Mouse (Mus musculus) heart, embryonic 14.5 days (tissue): ENCODE measurements around the gene Pofut2. TPM values are rescaled to one million over a fixed set of nuclear protein-coding genes. Genes with fewer than 3 reads are reported as not detected.
A peak's percentile ranks its signal among the peaks of the same experiment; 100 is the strongest.

Source experiments
- ATAC-seq: fragments of 200-750 bp; cut with Nextera tagmentation; 2 replicates; pipeline ENCODE4 v1.8.0; 2017; ENCODE audit warnings: low read depth, moderate TSS enrichment; ENCODE audit not compliant: insufficient number of reproducible peaks, insufficient read depth, low FRiP score
- H3K27ac ChIP-seq, 2 experiments: fragments of 200-500 bp in 1 of 2; fragments of 300-500 bp in 1 of 2; sonication (generic) in 1 of 2; replicated peaks in 1 of 2; 2 replicates each; pipeline ENCODE4 v1.5.1; 2012 to 2014; ENCODE audit warnings: low read depth in 2 of 2, low read length in 2 of 2, control low read depth in 1 of 2, mild to moderate bottlenecking in 1 of 2, mixed read lengths in 1 of 2; ENCODE audit not compliant: control insufficient read depth in 1 of 2, insufficient read depth in 1 of 2
- H3K27me3 ChIP-seq: fragments of 300-500 bp; sonication (generic); 2 replicates; pipeline ENCODE4 v1.6.1; 2014; ENCODE audit warnings: mild to moderate bottlenecking, low read length, control low read depth; ENCODE audit not compliant: control insufficient read depth, insufficient read depth
- H3K36me3 ChIP-seq: fragments of 300-500 bp; sonication (generic); 2 replicates; pipeline ENCODE4 v1.6.1; 2014; ENCODE audit warnings: mild to moderate bottlenecking, control low read depth, low read length, mixed read lengths; ENCODE audit not compliant: control insufficient read depth, insufficient read depth
- H3K4me1 ChIP-seq, 2 experiments: fragments of 200-500 bp in 1 of 2; fragments of 300-500 bp in 1 of 2; sonication (generic) in 1 of 2; 2 replicates each; pipeline ENCODE4 v1.6.1; 2012 to 2014; ENCODE audit warnings: low read length in 2 of 2, control low read depth in 1 of 2, mixed read lengths in 1 of 2; ENCODE audit not compliant: control insufficient read depth in 2 of 2, insufficient read depth in 2 of 2
- H3K4me2 ChIP-seq: fragments of 300-500 bp; sonication (generic); 2 replicates; pipeline ENCODE4 v1.6.1; 2014; ENCODE audit warnings: mild to moderate bottlenecking, low read length
- H3K4me3 ChIP-seq, 2 experiments: fragments of 200-500 bp in 1 of 2; fragments of 300-500 bp in 1 of 2; sonication (generic) in 1 of 2; 2 replicates each; pipeline ENCODE4 v1.5.1; 2012 to 2014; ENCODE audit warnings: low read length in 2 of 2, mild to moderate bottlenecking in 2 of 2, control low read depth in 1 of 2, low read depth in 1 of 2, moderate library complexity in 1 of 2; ENCODE audit not compliant: control insufficient read depth in 1 of 2, insufficient read depth in 1 of 2
- H3K9ac ChIP-seq: fragments of 300-500 bp; sonication (generic); 2 replicates; pipeline ENCODE4 v1.6.1; 2014; ENCODE audit warnings: mild to moderate bottlenecking, low read length
- H3K9me3 ChIP-seq: fragments of 300-500 bp; sonication (generic); 2 replicates; pipeline ENCODE4 v1.6.1; 2016; ENCODE audit warnings: low read length, control low read depth; ENCODE audit not compliant: control insufficient read depth
- WGBS: fragments of 180-500 bp; shearing (Covaris S2); extraction: QIAGEN DNeasy Blood & Tissue Kit; methylation state at CpG from one replicate; pipeline ENCODE4 v1.1.7; 2014; 5-methylcytosine and 5-hydroxymethylcytosine counted together
- polyA plus RNA-seq: library from polyadenylated mRNA; unstranded; fragments of >200 nt; fragmentation: Nextera tagmentation; extraction: Ambion mirVana; gene quantifications from 2 replicates; pipeline ENCODE4 v1.2.1, GENCODE M21; 2014

The Pofut2 gene
- polyA plus RNA-seq: 105 TPM in 2 replicates

DNA sequence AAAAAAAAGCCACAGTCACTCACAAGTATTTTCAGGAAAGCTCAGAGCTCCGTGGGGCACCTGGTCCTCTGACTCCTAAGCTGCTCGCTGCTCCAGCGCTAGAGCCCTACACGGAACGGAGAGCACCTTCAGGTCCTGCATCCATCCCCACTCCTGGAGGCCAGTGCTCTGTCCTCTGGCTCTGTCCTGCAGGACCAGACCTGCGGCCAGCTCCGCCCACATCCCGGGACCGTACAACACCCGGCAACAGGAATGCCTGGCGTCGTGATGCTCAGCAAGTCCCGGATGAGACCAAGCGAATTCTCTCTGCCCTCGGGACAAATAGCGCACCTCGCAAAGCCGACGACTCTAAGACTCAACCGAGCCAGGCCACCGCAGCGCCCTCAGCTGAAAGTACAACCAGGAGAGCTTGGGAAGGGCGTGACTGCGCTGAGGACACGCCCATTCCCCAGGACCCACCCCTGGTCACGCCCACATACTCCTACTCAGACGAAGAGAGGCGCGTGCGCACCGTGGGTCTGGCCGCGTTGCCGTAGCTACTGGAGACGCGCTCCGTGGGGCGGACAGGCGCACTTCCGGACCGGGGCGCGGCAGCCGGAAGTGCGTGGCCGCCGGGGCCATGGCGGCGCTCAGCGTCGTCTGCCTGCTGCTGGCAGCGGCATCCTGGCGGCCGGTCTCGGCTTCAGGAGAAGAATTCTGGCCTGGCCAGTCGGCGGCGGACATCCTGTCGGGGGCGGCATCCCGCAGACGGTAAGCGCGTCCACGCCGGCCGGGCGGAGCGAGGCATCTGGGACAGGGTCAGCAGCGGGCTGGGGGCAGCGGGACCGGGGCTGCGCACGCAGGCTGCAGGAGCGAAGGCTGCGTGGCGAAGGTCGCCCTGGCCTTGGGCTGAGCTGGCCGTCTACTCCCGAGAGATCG, at the start of gene Pofut2:
Pofut2 (plus strand) TSS at position 515 of the 918 bp plus-strand sequence.
- peak within 1 kb of the TSS; percentile 90 for H3K9ac ChIP-seq
- WGBS: under 1% methylated on average over 81 of the region's 81 CpGs

DNA sequence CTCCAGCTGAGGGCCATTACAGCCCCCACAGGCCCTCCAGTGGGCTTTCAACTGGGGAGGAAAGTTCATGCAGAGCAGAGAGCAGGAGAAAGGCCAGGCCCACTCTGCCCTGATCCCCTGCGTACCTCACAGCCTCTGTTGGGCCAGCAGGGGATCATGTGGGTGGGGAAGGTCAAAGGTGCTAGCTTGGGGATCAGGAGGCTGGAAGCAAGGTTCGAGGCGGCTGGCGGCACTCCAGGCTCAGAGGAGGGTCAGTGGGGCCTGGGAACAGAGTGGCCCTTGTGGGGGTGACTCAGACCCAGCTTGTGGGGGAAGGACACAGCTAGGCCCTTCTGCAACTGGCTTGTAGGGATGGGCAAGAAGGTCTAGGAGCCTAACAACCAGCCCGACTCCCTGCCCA, 49.8 kb upstream of the Pofut2 start:
- Histone ChIP-seq H3K27me3 (no peaks in the 10 kb centered on the region), H3K4me1 (peaks cover 27 to 33% of the 10 kb centered on the region in 2 experiments), H3K4me3 (no peak overlapping the region), H3K27ac (0 out of 4 replicates have a peak overlapping the region, but pooled peaks of 1 of the 2 experiments have one; percentile 19), H3K4me2 (no peak overlapping the region), H3K9ac (no peak overlapping the region), H3K36me3 (no peaks in the 10 kb centered on the region), H3K9me3 (no peaks in the 10 kb centered on the region)
- no peak for ATAC-seq
- 58% methylated on average over 5 of the region's 5 CpGs for WGBS

More for the DNA sequence above, at the start of gene Pofut2:
- H3K36me3 ChIP-seq: peaks cover 37% of the 10 kb centered on the region
- H3K27ac ChIP-seq: peak within 1 kb of the TSS; percentile 88 to 90
- H3K4me1 ChIP-seq: peaks cover 2 to 13% of the 10 kb centered on the region in 2 experiments; a peak in 3 of 4 replicates
- ATAC-seq: peak; percentile 97
- peak within 1 kb of the TSS; percentile 83 to 86 for H3K4me3 ChIP-seq
- no peaks in the 10 kb centered on the region for H3K9me3 ChIP-seq
- H3K27me3 ChIP-seq: no peaks in the 10 kb centered on the region
- peak within 1 kb of the TSS; percentile 72 for H3K4me2 ChIP-seq

DNA sequence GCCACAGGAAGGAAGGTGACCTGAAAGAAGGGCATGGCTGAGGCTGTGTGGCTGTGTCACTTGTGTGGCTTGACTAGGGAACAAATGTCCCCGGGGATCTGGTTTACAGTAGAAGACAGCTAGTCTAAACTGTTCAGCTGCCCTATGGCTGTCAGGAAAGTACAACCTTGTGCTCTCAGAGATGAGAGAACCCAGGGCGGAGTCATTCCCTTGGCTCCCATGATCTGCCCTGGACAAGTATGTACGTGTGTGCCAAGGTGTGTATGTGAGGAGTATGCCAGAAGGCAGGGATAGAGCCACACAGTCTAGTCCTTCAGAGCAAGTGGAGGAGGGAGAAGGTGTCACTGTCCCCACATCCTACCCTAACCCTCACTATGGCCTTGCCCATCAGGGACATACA, 48.4 kb upstream of the Pofut2 start:
- H3K27ac ChIP-seq: peak overlapping the region; percentile 17 to 64

DNA sequence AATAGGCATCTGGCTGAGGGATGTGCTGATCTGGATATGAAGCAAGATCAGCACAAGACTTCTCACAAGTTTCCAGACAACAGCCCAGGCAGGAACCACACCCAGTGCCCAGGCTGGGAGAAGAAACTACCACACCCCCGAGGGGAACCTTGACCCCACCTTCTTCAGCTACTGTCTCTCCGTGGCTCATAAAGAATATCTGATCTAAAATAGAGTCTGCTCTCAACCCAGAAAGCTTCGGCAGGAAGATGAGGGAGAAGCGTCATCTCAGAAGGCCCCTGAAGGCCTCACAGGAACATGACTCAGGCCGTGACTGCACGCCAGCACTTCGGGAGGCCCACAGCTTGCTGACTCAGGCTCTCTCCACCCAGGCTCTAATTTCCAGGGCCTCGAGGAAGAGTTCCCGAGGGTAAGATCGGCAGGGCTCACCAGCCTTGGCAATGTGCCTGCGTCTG, 47.9 kb upstream of the Pofut2 start:
- no peak overlapping the region for H3K4me2 ChIP-seq
- no peak for ATAC-seq

More for the DNA sequence above, 48.4 kb upstream of the Pofut2 start:
- no peak for ATAC-seq
- H3K27me3 ChIP-seq: no peaks in the 10 kb centered on the region
- no peak overlapping the region for H3K4me3 ChIP-seq
- no peak overlapping the region for H3K9ac ChIP-seq
- no peaks in the 10 kb centered on the region for H3K36me3 ChIP-seq
- peaks cover 35 to 47% of the 10 kb centered on the region in 2 experiments for H3K4me1 ChIP-seq
- no peaks in the 10 kb centered on the region for H3K9me3 ChIP-seq
- H3K4me2 ChIP-seq: no peak overlapping the region
- WGBS: 94% methylated on average over 3 of the region's 3 CpGs

DNA sequence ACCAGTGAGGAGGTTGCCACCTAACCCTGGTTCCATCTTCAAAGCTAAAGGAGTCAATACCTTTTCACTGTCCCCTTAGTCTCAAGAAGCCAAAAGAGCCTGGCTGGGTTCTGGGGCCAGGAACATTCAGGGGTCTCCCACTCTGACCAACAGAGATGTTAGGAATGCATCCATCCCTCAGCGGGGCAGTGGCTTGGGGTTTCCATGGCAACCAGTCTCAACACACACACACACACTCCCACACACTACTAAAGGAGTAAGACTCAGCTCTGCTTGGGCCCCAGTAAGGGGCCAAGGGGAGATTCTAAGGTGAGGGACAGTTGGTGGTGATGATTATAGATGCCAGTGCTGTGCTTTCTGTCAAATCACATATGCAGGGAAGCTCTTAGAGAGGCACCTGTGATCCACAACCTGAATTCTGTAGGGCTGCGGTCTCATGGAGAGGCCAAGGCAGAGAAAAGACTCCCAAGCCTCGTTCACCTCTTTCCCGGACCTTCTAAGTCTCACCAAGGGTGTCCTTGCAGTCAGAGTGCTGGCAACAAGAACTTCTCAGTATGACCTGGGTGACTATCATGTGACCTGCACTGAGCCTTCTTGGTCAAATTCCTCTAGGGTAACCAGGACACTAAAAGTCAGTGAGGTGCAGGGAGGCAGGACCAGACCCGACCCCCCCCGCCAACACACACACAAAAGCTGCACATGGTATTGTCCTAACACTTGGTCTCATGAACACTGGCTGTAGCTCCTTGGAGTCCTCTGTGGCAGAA, 46.5 kb upstream of the Pofut2 start:
- 67% methylated on average over 6 of the region's 6 CpGs for WGBS

More for the DNA sequence above, 47.9 kb upstream of the Pofut2 start:
- Histone ChIP-seq H3K27me3 (no peaks in the 10 kb centered on the region), H3K4me1 (peaks cover 40 to 51% of the 10 kb centered on the region in 2 experiments), H3K9ac (no peak overlapping the region), H3K9me3 (no peaks in the 10 kb centered on the region), H3K4me3 (no peak overlapping the region), H3K27ac (peak overlapping the region; percentile 17 to 64), H3K36me3 (no peaks in the 10 kb centered on the region)
- 36% methylated on average over 11 of the region's 11 CpGs for WGBS

DNA sequence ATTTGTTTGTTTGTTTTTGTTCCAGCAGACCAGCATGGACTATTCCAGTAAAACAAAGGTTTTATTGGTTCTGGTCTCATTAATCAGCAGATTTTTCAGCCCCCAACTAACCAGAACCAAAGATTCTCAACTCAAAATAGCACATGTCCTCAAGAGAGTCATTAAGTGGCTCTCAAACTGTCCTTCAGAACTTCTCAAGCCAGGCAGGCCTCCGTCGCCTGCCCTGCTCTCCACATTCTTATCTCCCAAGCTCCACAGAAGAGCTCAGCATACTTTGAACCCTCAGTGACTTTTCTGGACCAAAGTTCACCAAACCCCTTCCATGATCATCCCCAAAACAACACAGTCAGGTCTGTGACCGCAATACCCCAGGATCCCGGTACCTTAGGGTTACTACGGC, 45.5 kb upstream of the Pofut2 start:
- Histone ChIP-seq H3K4me1 (peaks cover 42 to 49% of the 10 kb centered on the region in 2 experiments), H3K27me3 (no peaks in the 10 kb centered on the region), H3K36me3 (no peaks in the 10 kb centered on the region), H3K4me2 (no peak overlapping the region), H3K4me3 (no peak overlapping the region), H3K9me3 (no peaks in the 10 kb centered on the region), H3K27ac (no peak overlapping the region), H3K9ac (no peak overlapping the region)
- WGBS: 77% methylated on average over 5 of the region's 5 CpGs
- ATAC-seq: no peak

More for the DNA sequence above, 46.5 kb upstream of the Pofut2 start:
- Histone ChIP-seq H3K4me2 (no peak overlapping the region), H3K4me3 (no peak overlapping the region), H3K9ac (no peak overlapping the region), H3K27ac (no peak overlapping the region; a peak in 1 of 4 replicates), H3K27me3 (no peaks in the 10 kb centered on the region), H3K4me1 (peaks cover 40 to 48% of the 10 kb centered on the region in 2 experiments), H3K36me3 (no peaks in the 10 kb centered on the region), H3K9me3 (no peaks in the 10 kb centered on the region)
- no peak for ATAC-seq

DNA sequence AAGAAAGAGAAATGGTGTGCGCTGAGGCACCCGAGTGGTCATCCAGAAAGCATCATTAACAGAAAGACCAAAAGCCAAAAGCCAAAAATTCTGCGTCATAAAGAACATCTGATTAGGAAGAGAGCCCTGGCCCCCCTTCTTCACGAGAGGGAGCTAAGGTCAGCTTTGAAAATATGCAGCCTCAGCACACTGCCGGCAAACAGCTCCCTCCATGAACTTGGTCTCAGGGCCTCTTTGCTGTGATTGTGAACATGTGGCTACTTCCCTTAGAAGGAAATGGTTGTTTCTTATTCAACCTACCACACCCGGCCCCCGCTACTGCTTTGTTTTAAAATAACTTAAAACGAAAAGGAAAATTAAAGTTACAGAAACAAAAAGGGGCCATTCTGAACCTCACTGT, 44.4 kb upstream of the Pofut2 start:
- Histone ChIP-seq H3K4me1 (peaks cover 38 to 42% of the 10 kb centered on the region in 2 experiments), H3K36me3 (no peaks in the 10 kb centered on the region), H3K9me3 (no peaks in the 10 kb centered on the region), H3K4me3 (no peak overlapping the region), H3K4me2 (no peak overlapping the region), H3K27ac (peak overlapping the region in 1 of 2 experiments; percentile 59; a peak in 2 of 4 replicates), H3K27me3 (no peaks in the 10 kb centered on the region), H3K9ac (no peak overlapping the region)
- 47% methylated on average over 8 of the region's 8 CpGs for WGBS
- no peak for ATAC-seq
